Mouse (Mus musculus) left cerebral cortex, adult 2 months (tissue): ENCODE results near the gene Rad9b. TPM values are rescaled to one million over a fixed set of nuclear protein-coding genes. Genes with fewer than 3 reads are reported as not detected.

ENCODE experiments used
- DNase-seq, 2 experiments: peaks; one replicate each; pipeline ENCODE4 v3.0.0; 2021 to 2022; ENCODE audit warnings: low spot score in 2 of 2, mixed read lengths in 1 of 2; ENCODE audit errors: extremely low spot score in 1 of 2
- H3K27ac ChIP-seq: fragments of 200-600 bp; 2 replicates; pipeline ENCODE4 v1.8.1; 2022
- H3K4me3 ChIP-seq: fragments of 200-600 bp; 2 replicates; pipeline ENCODE4 v1.8.1; 2022
- CTCF ChIP-seq: fragments of 200-600 bp; IDR thresholded peaks from 2 replicates; pipeline ENCODE4 v1.8.1; 2022; ENCODE audit warnings: antibody characterized with exemption, mild to moderate bottlenecking, moderate library complexity
- intact Hi-C: fragments of 180-260 bp; cut with DNase I; formaldehyde crosslinking; loops from one replicate; pipeline ENCODE4 v1.15.1; 2025
- long read RNA-seq, 2 experiments: library from polyadenylated mRNA; stranded (forward); transcript quantifications; one replicate each; pipeline ENCODE4 v2.0.0; 2021; ENCODE audit warnings: borderline mapping rate in 2 of 2
- total RNA-seq, 2 experiments: library from RNA; stranded (reverse); gene quantifications; 2 replicates each; pipeline ENCODE4 v1.2.3; 2021

Gene Rad9b
- 1 to 10 TPM; 3.1 to 4.0 TPM for total RNA-seq
- long read RNA-seq, experiment 1, partial matches to known transcripts, result 0 of 2 reads
- long read RNA-seq, experiment 1, other reads (novel, unspliced or antisense), result 2 of 2 reads
- long read RNA-seq, experiment 2, partial matches to known transcripts, result 0 of 1 reads
- long read RNA-seq, experiment 2, other reads (novel, unspliced or antisense), result 1 of 1 reads

GRCm38 (mm10) chr5:122353807-122354491 is at the start of gene Rad9b, which contains the start of gene Vps29:
Gene Rad9b, minus strand, starts transcription at chr5:122354233.
Gene Vps29, plus strand, starts transcription at chr5:122354369.
- H3K4me3 ChIP-seq, result peak within 1 kb of the TSS; percentile 77
- TF ChIP-seq CTCF, result no peak
- intact Hi-C loops, result loop anchor here (1.0 kb wide), 2 partner anchors 18 to 70 kb away; partner anchors contain the start of genes Fam216a and Pptc7
- peak; percentile 98 to 99 for DNase-seq
- peak within 1 kb of the TSS; percentile 96 for H3K27ac ChIP-seq

GRCm38 (mm10) chr5:122403362-122403761 is 49.3 kb upstream of the Rad9b start:
- H3K4me3 ChIP-seq, result no peak overlapping the region
- TF ChIP-seq CTCF, result no peak
- intact Hi-C loops, result loop anchor here (5.0 kb wide), 1 partner anchor 324 kb away; no protein-coding TSS in a partner anchor
- no peak overlapping the region for H3K27ac ChIP-seq
- DNase-seq, result no peak

- DNase-seq, result no peak
These were observed 48.7 kb upstream of the Rad9b start for GRCm38 (mm10) chr5:122402772-122403171.

GRCm38 (mm10) chr5:122402160-122402559 is 48.1 kb upstream of the Rad9b start:
- intact Hi-C loops, result loop anchor here (5.0 kb wide), 1 partner anchor 325 kb away; no protein-coding TSS in a partner anchor
- Histone ChIP-seq H3K27ac (peak overlapping the region; percentile 69), H3K4me3 (no peak overlapping the region)
- no peak for DNase-seq
- TF ChIP-seq CTCF, result no peak

More at GRCm38 (mm10) chr5:122402772-122403171, 48.7 kb upstream of the Rad9b start:
- intact Hi-C loops, result loop anchor here (5.0 kb wide), 1 partner anchor 325 kb away; no protein-coding TSS in a partner anchor
- Histone ChIP-seq H3K27ac (peak overlapping the region; percentile 69), H3K4me3 (no peak overlapping the region)
- no peak for TF ChIP-seq CTCF

GRCm38 (mm10) chr5:122401303-122401640 is 47.2 kb upstream of the Rad9b start:
- intact Hi-C loops, result loop anchor here (2.0 to 5.0 kb wide), 2 partner anchors 226 to 326 kb away; no protein-coding TSS in a partner anchor
- no peak overlapping the region for H3K4me3 ChIP-seq
- peak; percentile 98 for TF ChIP-seq CTCF
- peak; percentile 70 to 81 for DNase-seq
- H3K27ac ChIP-seq, result no peak overlapping the region

GRCm38 (mm10) chr5:122400628-122401302 is 46.7 kb upstream of the Rad9b start:
- H3K4me3 ChIP-seq, result no peak overlapping the region
- peak in 1 of 2 experiments; percentile 35 for DNase-seq
- H3K27ac ChIP-seq, result peak overlapping the region; percentile 63
- intact Hi-C loops, result loop anchor here (2.0 to 5.0 kb wide), 2 partner anchors 226 to 327 kb away; no protein-coding TSS in a partner anchor
- no peak for TF ChIP-seq CTCF

- intact Hi-C loops, result loop anchor here (2.0 to 5.0 kb wide), 2 partner anchors 227 to 327 kb away; no protein-coding TSS in a partner anchor
- Histone ChIP-seq H3K27ac (peak overlapping the region; percentile 63; the same call in 1 of the 2 replicates), H3K4me3 (no peak overlapping the region)
- DNase-seq, result no peak
- TF ChIP-seq CTCF, result no peak
These were observed 45.8 kb upstream of the Rad9b start for GRCm38 (mm10) chr5:122399871-122400270.

GRCm38 (mm10) chr5:122397495-122397894 is 43.5 kb upstream of the Rad9b start:
- Histone ChIP-seq H3K27ac (no peak overlapping the region), H3K4me3 (no peak overlapping the region)
- TF ChIP-seq CTCF, result no peak
- no peak for DNase-seq
- intact Hi-C loops, result no loop called here

GRCm38 (mm10) chr5:122396791-122397190 is 42.8 kb upstream of the Rad9b start:
- Histone ChIP-seq H3K4me3 (no peak overlapping the region), H3K27ac (no peak overlapping the region)
- intact Hi-C loops, result no loop called here
- no peak for TF ChIP-seq CTCF
- DNase-seq, result no peak

- DNase-seq, result peak; percentile 57 to 70
- TF ChIP-seq CTCF, result peak; percentile 73
- Histone ChIP-seq H3K27ac (no peak overlapping the region), H3K4me3 (no peak overlapping the region)
- intact Hi-C loops, result loop anchor here (5.0 kb wide), 2 partner anchors 127 to 282 kb away; no protein-coding TSS in a partner anchor
These were observed 39.9 kb upstream of the Rad9b start for GRCm38 (mm10) chr5:122393887-122394286.

- no peak for DNase-seq
- Histone ChIP-seq H3K4me3 (peak overlapping the region; percentile 86), H3K27ac (peak overlapping the region; percentile 95)
- intact Hi-C loops, result loop anchor here (5.0 kb wide), 2 partner anchors 125 to 280 kb away; no protein-coding TSS in a partner anchor
- no peak for TF ChIP-seq CTCF
These were observed 38.4 kb upstream of the Rad9b start for GRCm38 (mm10) chr5:122392227-122393004.
